Mouse (Mus musculus) lung, postnatal 4 days (tissue): ENCODE data around the gene Ccdc88b.

Source experiments
- DNase-seq, 2 experiments: peaks; one replicate each; pipeline ENCODE4 v3.0.0; 2021

The Ccdc88b gene

GRCm38 (mm10) chr19:6857003-6857360, 1.0 kb downstream of the Ccdc88b start:
- no peak for DNase-seq

GRCm38 (mm10) chr19:6856281-6857002, 1.6 kb downstream of the Ccdc88b start:
- peak; percentile 52 to 67 for DNase-seq

- peak; percentile 66 to 81 for DNase-seq
Measured at GRCm38 (mm10) chr19:6855225-6856031, 2.6 kb downstream of the Ccdc88b start.

- DNase-seq, result peak in 1 of 2 experiments; percentile 18
Measured at GRCm38 (mm10) chr19:6854658-6855057, 3.4 kb downstream of the Ccdc88b start.

- peak in 1 of 2 experiments; percentile 15 for DNase-seq
Measured at GRCm38 (mm10) chr19:6853903-6854302, 4.1 kb downstream of the Ccdc88b start.

- peak in 1 of 2 experiments; percentile 21 for DNase-seq
Measured at GRCm38 (mm10) chr19:6852393-6853305, 5.4 kb downstream of the Ccdc88b start.

- DNase-seq, result no peak
Measured at GRCm38 (mm10) chr19:6851497-6851896, 6.5 kb downstream of the Ccdc88b start.

- peak in 1 of 2 experiments; percentile 21 for DNase-seq
Measured at GRCm38 (mm10) chr19:6849506-6850068, 8.4 kb downstream of the Ccdc88b start.

GRCm38 (mm10) chr19:6847841-6848517, 10.0 kb downstream of the Ccdc88b start:
- peak in 1 of 2 experiments; percentile 27 for DNase-seq

- peak in 1 of 2 experiments; percentile 13 for DNase-seq
Measured at GRCm38 (mm10) chr19:6846050-6846449, 12.0 kb downstream of the Ccdc88b start.

- no peak for DNase-seq
Measured at GRCm38 (mm10) chr19:6842353-6842752, 15.7 kb downstream of the Ccdc88b start.

- DNase-seq, result no peak
Measured at GRCm38 (mm10) chr19:6841292-6841597, 16.8 kb downstream of the Ccdc88b start.

- peak; percentile 80 to 88 for DNase-seq
Measured at GRCm38 (mm10) chr19:6840475-6841291, 17.3 kb downstream of the Ccdc88b start, which contains the start of gene Rps6ka4. Rps6ka4 (minus strand) TSS chr19:6840636.

GRCm38 (mm10) chr19:6839615-6840474, 18.2 kb downstream of the Ccdc88b start:
- DNase-seq, result peak; percentile 43 to 54

GRCm38 (mm10) chr19:6832363-6832762, 25.6 kb downstream of the Ccdc88b start:
- no peak for DNase-seq

- DNase-seq, result no peak
Measured at GRCm38 (mm10) chr19:6831331-6831730, 26.7 kb downstream of the Ccdc88b start.

GRCm38 (mm10) chr19:6830556-6831316, 27.3 kb downstream of the Ccdc88b start:
- DNase-seq, result no peak

- peak; percentile 60 to 74 for DNase-seq
Measured at GRCm38 (mm10) chr19:6829870-6830555, 28.0 kb downstream of the Ccdc88b start.

- DNase-seq, result no peak
Measured at GRCm38 (mm10) chr19:6829069-6829468, 28.9 kb downstream of the Ccdc88b start.
